Mouse (Mus musculus): ENCODE results near the gene Rps6ka1. TPM values are rescaled to one million over a fixed set of nuclear protein-coding genes. Genes with fewer than 3 reads are reported as not detected.
A peak's percentile ranks its signal among the peaks of the same experiment; 100 is the strongest.

Gene Rps6ka1
- total and polyA plus RNA-seq, 2 experiments from 2014 or later: 20.4 to 30.9 TPM

DNA sequence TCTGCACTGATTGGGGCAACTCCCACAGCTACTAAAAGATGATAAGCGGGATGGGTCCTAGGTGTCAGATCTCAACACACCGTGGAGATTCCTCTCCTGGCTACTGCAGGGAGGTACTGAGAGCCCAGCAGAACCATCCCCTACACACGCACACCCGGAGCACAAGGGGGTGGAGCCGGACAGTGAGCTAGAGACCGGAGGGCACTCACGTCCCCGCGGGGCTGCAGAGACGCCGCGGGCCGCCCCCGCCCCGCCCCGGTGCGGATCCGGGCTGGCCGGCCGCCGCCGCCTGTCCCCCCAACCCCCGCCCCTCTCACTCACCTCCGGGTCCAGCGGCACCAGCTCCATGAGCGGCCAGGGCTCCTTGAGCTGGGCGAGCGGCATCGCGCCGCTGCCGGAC lies 348 bp downstream of the Rps6ka1 start:
- Histone ChIP-seq H3K4me1 (ENCODE audit: insufficient read depth, low read length) (peaks cover 19% of the 10 kb centered on the region; the same call in 1 of the 2 replicates), H3K27ac (ENCODE audit: low read depth, low read length) (peak overlapping the region; percentile 79), H3K4me2 (ENCODE audit: low read depth, low read length, poor library complexity, severe bottlenecking) (peak overlapping the region; percentile 84), H3K9me3 (ENCODE audit: low read length) (no peaks in the 10 kb centered on the region), H3K36me3 (ENCODE audit: insufficient read depth, low read length) (no peaks in the 10 kb centered on the region), H3K9ac (replicated peaks; ENCODE audit: low read length, poor library complexity, severe bottlenecking) (peak overlapping the region; percentile 82), H3K27me3 (ENCODE audit: insufficient read depth, low read length) (no peaks in the 10 kb centered on the region), H3K4me3 (ENCODE audit: low read depth, low read length) (peak overlapping the region; percentile 63)
- TF ChIP-seq CTCF (IDR thresholded peaks at IDR 0.05): 0 out of 2 replicates have a peak, but pooled peaks have one; percentile 2
- peak; percentile 71 for ATAC-seq (ENCODE audit: low FRiP score)
- WGBS: under 1% methylated on average over 30 of the region's 32 CpGs
- DNase-seq (ENCODE audit: low spot score): peak; percentile 2

DNA sequence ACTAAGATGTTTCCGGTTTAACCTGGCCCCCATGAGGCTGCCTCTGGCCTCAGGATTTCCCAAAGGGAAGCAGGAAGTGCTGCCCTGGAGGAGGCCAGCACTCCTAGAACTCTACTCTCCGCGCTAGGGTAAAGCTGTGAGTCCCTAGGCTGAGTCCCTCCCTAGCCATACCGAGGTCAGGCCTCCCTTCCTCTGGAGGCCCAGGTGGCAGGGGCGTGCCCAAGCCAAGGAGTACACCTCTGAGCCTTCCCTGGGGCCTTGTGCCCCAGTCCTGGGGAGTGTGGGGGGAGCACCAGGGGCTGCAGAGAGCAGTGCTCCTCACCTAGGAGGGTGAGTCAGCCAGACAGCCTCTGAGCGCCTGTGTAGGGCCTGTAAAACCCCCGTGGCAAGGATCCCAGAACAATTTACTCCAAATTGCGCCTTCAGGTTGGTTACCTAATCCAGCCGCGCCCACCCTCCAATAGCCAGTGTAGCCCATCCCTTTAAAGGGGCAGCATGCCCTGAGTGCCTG lies 1.6 kb downstream of the Rps6ka1 start:
- H3K4me1 ChIP-seq (ENCODE audit: insufficient read depth, low read length): peaks cover 19% of the 10 kb centered on the region; the same call in 1 of the 2 replicates
- H3K4me3 ChIP-seq (ENCODE audit: low read depth, low read length): peak overlapping the region; percentile 63
- no peaks in the 10 kb centered on the region for H3K27me3 ChIP-seq (ENCODE audit: insufficient read depth, low read length)
- H3K36me3 ChIP-seq (ENCODE audit: insufficient read depth, low read length): no peaks in the 10 kb centered on the region
- H3K27ac ChIP-seq (ENCODE audit: low read depth, low read length): no peak overlapping the region
- no peaks in the 10 kb centered on the region for H3K9me3 ChIP-seq (ENCODE audit: low read length)
- H3K4me2 ChIP-seq (ENCODE audit: low read depth, low read length, poor library complexity, severe bottlenecking): peak overlapping the region; percentile 84
- H3K9ac ChIP-seq (replicated peaks; ENCODE audit: low read length, poor library complexity, severe bottlenecking): peak overlapping the region; percentile 24; the same call in 1 of the 2 replicates
- no peak for TF ChIP-seq CTCF (IDR thresholded peaks at IDR 0.05)
- DNase-seq (ENCODE audit: low spot score) (peak; percentile 15), ATAC-seq (ENCODE audit: low FRiP score) (no peak)
- 29% methylated on average over 10 of the region's 10 CpGs for WGBS

DNA sequence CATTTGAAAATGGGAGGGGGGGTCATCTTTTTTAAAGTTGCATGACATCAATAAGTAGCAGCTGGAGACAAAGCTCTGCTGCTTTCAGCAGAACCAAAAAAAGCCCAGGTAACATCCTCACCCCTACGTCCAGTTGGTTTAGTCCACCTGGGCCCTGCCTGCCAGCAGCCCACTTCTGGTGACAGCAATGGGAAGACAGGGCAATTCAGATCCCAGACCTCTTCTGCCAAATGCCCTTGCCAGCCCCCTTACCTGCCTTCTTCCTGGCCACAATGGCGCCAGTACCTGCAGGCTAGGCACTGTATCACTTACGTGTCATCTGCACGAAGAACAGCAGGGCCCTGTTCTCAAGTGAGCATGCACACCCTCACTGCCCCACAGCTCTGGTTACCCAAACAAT lies 2.3 kb downstream of the Rps6ka1 start:
- 79% methylated on average over 4 of the region's 4 CpGs for WGBS
- TF ChIP-seq CTCF (IDR thresholded peaks at IDR 0.05): no peak
- Histone ChIP-seq H3K4me3 (ENCODE audit: low read depth, low read length) (no peak overlapping the region), H3K36me3 (ENCODE audit: insufficient read depth, low read length) (no peaks in the 10 kb centered on the region), H3K27me3 (ENCODE audit: insufficient read depth, low read length) (no peaks in the 10 kb centered on the region), H3K4me2 (ENCODE audit: low read depth, low read length, poor library complexity, severe bottlenecking) (peak overlapping the region; percentile 84; the same call in 1 of the 2 replicates), H3K9me3 (ENCODE audit: low read length) (no peaks in the 10 kb centered on the region), H3K27ac (ENCODE audit: low read depth, low read length) (no peak overlapping the region), H3K9ac (replicated peaks; ENCODE audit: low read length, poor library complexity, severe bottlenecking) (0 out of 2 replicates have a peak overlapping the region, but pooled peaks have one; percentile 24), H3K4me1 (ENCODE audit: insufficient read depth, low read length) (peaks cover 19% of the 10 kb centered on the region; the same call in 1 of the 2 replicates)
- ATAC-seq (ENCODE audit: low FRiP score): no peak
- DNase-seq (ENCODE audit: low spot score): no peak

DNA sequence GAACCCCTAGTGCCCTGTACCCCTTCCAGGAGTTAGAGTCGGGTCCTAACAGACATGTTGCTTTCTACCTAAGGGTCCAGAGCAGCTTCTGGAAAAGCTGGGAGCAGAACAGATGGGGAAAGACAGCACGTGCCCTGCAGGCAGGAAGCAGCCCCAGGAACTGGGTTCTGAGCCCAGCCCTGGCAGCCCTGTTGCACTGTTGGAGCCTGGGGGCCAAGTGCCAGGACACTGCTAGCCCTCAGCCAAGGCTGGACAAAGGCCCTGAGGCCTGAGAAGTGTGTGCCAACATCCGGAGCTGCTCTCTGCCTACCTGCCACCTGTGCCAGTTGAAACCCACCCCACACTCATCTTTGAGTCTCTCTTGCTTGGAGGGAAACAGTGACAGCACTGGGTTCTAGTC lies 2.7 kb downstream of the Rps6ka1 start:
- peaks cover 19% of the 10 kb centered on the region; the same call in 1 of the 2 replicates for H3K4me1 ChIP-seq (ENCODE audit: insufficient read depth, low read length)
- no peak overlapping the region for H3K4me2 ChIP-seq (ENCODE audit: low read depth, low read length, poor library complexity, severe bottlenecking)
- no peak overlapping the region for H3K27ac ChIP-seq (ENCODE audit: low read depth, low read length)
- H3K27me3 ChIP-seq (ENCODE audit: insufficient read depth, low read length): no peaks in the 10 kb centered on the region
- peak; percentile 9 for DNase-seq (ENCODE audit: low spot score)
- no peaks in the 10 kb centered on the region for H3K36me3 ChIP-seq (ENCODE audit: insufficient read depth, low read length)
- ATAC-seq (ENCODE audit: low FRiP score): no peak
- no peak overlapping the region for H3K9ac ChIP-seq (replicated peaks; ENCODE audit: low read length, poor library complexity, severe bottlenecking)
- no peaks in the 10 kb centered on the region for H3K9me3 ChIP-seq (ENCODE audit: low read length)
- TF ChIP-seq CTCF (IDR thresholded peaks at IDR 0.05): no peak
- H3K4me3 ChIP-seq (ENCODE audit: low read depth, low read length): no peak overlapping the region
- 92% methylated on average over 3 of the region's 3 CpGs for WGBS

DNA sequence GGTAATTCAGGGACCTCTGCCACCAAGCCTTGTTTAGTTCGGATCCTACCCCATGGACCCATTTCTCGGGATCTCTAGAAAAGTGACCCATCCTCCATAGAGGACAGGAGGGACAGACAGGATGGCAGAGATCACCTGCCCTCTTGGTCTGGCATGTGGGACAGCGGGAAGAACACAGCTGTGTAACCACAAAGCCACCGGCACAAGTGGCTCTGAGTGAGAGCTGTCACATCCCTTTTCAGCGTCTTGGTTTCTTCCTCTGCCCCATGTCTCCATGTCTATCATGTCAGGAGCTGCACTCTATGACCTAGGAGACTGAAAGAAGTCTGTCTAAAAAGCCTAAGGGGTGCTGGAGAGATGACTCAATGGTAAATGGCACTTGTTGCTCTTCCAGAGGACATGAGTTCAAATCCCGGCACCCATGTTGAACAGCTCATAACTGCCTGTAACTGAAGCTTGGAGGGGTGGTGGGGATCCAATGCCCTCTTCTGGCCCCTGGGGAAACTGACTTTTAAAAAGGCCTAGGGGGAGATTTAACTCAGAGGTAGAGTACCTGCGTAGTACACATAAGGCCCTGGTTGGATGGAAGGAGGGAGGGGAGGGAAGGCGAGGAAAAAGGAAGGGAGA lies 3.4 kb downstream of the Rps6ka1 start:
- Histone ChIP-seq H3K36me3 (ENCODE audit: insufficient read depth, low read length) (peaks cover under 1% of the 10 kb centered on the region; the same call in 1 of the 2 replicates), H3K27ac (ENCODE audit: low read depth, low read length) (no peak overlapping the region), H3K4me2 (ENCODE audit: low read depth, low read length, poor library complexity, severe bottlenecking) (no peak overlapping the region), H3K9me3 (ENCODE audit: low read length) (no peaks in the 10 kb centered on the region), H3K27me3 (ENCODE audit: insufficient read depth, low read length) (no peaks in the 10 kb centered on the region), H3K9ac (replicated peaks; ENCODE audit: low read length, poor library complexity, severe bottlenecking) (no peak overlapping the region), H3K4me1 (ENCODE audit: insufficient read depth, low read length) (peaks cover 19% of the 10 kb centered on the region; the same call in 1 of the 2 replicates), H3K4me3 (ENCODE audit: low read depth, low read length) (no peak overlapping the region)
- no peak for ATAC-seq (ENCODE audit: low FRiP score)
- DNase-seq (ENCODE audit: low spot score): no peak
- 89% methylated on average over 8 of the region's 8 CpGs for WGBS
- TF ChIP-seq CTCF (IDR thresholded peaks at IDR 0.05): no peak

- no peak for DNase-seq (ENCODE audit: low spot score)
- H3K4me1 ChIP-seq (ENCODE audit: insufficient read depth, low read length): peaks cover 11% of the 10 kb centered on the region; the same call in 1 of the 2 replicates
- H3K9me3 ChIP-seq (ENCODE audit: low read length): no peaks in the 10 kb centered on the region
- no peak overlapping the region for H3K4me2 ChIP-seq (ENCODE audit: low read depth, low read length, poor library complexity, severe bottlenecking)
- ATAC-seq (ENCODE audit: low FRiP score): no peak
- H3K27ac ChIP-seq (ENCODE audit: low read depth, low read length): no peak overlapping the region
- no peak for TF ChIP-seq CTCF (IDR thresholded peaks at IDR 0.05)
- whole genome bisulfite sequencing: 86% methylated on average over 3 of the region's 3 CpGs
- H3K27me3 ChIP-seq (ENCODE audit: insufficient read depth, low read length): no peaks in the 10 kb centered on the region
- no peak overlapping the region for H3K4me3 ChIP-seq (ENCODE audit: low read depth, low read length)
- no peak overlapping the region for H3K9ac ChIP-seq (replicated peaks; ENCODE audit: low read length, poor library complexity, severe bottlenecking)
- H3K36me3 ChIP-seq (ENCODE audit: insufficient read depth, low read length): peaks cover 3% of the 10 kb centered on the region; the same call in 1 of the 2 replicates
These were observed 5.7 kb downstream of the Rps6ka1 start for GRCm38 (mm10) chr4:133881851-133882250.

Data from midbrain, postnatal 0 days (tissue).